Mouse (Mus musculus): ENCODE results near the gene Ddx28. TPM values are rescaled to one million over a fixed set of nuclear protein-coding genes. Genes with fewer than 3 reads are reported as not detected.

The Ddx28 gene
- total and polyA plus RNA-seq, 2 experiments from 2014 or later = 20.2 to 36.7 TPM

DNA sequence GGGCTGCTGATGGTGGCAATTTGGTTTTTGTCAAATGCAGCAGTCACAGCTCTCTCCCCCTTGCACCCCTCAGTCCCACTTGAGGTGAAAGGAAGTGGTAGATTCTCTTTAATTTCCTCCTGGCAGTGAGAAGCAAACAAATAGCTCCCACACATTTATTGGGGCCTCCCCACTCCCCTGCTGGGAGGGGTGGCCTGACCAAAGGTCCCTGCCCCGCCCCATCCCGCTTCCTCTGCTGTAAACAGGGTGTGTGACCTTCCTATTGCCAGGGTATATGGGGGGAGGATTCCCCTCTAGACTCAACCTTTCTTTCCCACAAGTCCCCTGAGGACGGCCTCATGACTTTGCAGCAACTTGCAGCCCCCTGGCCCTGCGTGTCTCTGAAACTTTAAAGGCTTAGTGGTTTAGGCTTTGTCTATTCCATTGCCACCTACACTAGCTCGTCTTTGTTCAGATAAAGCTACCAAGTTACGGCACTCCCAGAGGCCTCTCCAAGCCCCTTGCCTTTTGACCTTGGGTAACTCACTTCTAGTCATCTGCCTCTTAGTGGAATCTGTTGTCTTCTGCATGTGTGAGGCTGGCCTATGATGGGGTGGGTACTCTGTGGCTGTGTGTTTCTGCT is 42.6 kb upstream of the Ddx28 start:
- Histone ChIP-seq H3K4me2 (ENCODE audit: low read depth, low read length) (no peak overlapping the region), H3K9ac (replicated peaks; ENCODE audit: low read length) (no peak overlapping the region), H3K27ac (no peak overlapping the region), H3K4me3 (ENCODE audit: low read length) (no peak overlapping the region), H3K4me1 (ENCODE audit: insufficient read depth, low read length) (no peaks in the 10 kb centered on the region), H3K27me3 (ENCODE audit: insufficient read depth, low read length) (no peaks in the 10 kb centered on the region), H3K36me3 (ENCODE audit: insufficient read depth, low read length) (peaks cover 22% of the 10 kb centered on the region), H3K9me3 (ENCODE audit: low read length) (no peaks in the 10 kb centered on the region)
- TF ChIP-seq CTCF (IDR thresholded peaks at IDR 0.05; ENCODE audit: low read depth) = no peak
- DNase-seq (ENCODE audit: low spot score) = no peak
- WGBS = 79% methylated on average over 6 of the region's 6 CpGs
- no peak for ATAC-seq

DNA sequence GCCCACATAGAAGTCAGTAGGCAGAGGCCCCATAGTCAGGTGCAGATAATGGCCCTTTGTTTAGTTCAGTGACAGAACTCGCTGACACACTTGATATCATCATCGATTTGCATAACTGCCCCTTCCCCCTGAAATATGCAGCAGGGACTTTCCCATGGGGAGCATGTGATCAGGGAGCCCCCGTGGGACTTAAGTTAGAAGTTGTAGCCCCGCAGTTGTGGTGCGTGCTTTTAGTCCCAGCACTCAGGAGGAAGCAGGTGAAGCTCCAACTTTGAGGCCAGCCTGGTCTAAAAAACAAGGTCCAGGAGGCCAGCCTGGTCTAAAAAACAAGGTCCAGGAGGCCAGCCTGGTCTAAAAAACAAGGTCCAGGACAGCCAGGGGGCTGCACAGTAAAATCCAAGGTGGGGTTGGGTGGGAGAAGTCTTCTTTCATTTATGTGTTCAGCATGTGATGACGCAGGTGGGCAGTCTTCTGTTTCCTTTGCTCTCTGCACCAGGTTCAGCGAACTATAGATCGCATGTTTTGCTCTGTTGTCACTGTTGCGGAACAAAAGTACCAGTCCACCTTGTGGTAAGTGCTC is 40.9 kb upstream of the Ddx28 start:
- no peak overlapping the region for H3K27ac ChIP-seq
- no peak for DNase-seq (ENCODE audit: low spot score)
- ATAC-seq = no peak
- no peaks in the 10 kb centered on the region for H3K9me3 ChIP-seq (ENCODE audit: low read length)
- H3K4me1 ChIP-seq (ENCODE audit: insufficient read depth, low read length) = no peaks in the 10 kb centered on the region
- 86% methylated on average over 9 of the region's 9 CpGs for WGBS
- no peak overlapping the region for H3K4me3 ChIP-seq (ENCODE audit: low read length)
- no peak overlapping the region for H3K4me2 ChIP-seq (ENCODE audit: low read depth, low read length)
- H3K9ac ChIP-seq (replicated peaks; ENCODE audit: low read length) = no peak overlapping the region
- no peak for TF ChIP-seq CTCF (IDR thresholded peaks at IDR 0.05; ENCODE audit: low read depth)
- H3K27me3 ChIP-seq (ENCODE audit: insufficient read depth, low read length) = no peaks in the 10 kb centered on the region
- peaks cover 26% of the 10 kb centered on the region for H3K36me3 ChIP-seq (ENCODE audit: insufficient read depth, low read length)

DNA sequence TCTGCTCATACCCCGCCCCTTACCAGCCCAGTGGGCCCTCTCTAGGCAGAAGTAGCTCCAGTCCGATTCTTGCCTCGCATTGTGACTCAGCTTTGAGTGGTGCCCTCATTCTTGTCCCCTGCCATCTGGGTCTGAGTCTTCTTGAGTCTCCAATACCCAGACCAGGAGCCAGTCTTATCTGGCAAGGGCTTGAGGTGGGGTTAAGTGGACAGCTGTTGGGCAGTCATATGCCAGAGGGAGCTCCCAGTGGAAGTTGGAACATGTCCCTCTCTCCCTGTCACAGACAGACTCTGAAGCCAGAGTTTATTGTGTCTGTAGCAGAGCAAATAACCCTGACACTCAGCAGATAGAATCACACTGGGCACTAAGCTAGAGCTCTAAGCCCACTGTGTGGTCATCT is 39.4 kb upstream of the Ddx28 start:
- no peaks in the 10 kb centered on the region for H3K9me3 ChIP-seq (ENCODE audit: low read length)
- TF ChIP-seq CTCF (IDR thresholded peaks at IDR 0.05; ENCODE audit: low read depth) = no peak
- no peak overlapping the region for H3K4me3 ChIP-seq (ENCODE audit: low read length)
- H3K27ac ChIP-seq = no peak overlapping the region
- H3K9ac ChIP-seq (replicated peaks; ENCODE audit: low read length) = no peak overlapping the region
- H3K4me1 ChIP-seq (ENCODE audit: insufficient read depth, low read length) = no peaks in the 10 kb centered on the region
- ATAC-seq (no peak), DNase-seq (ENCODE audit: low spot score) (no peak)
- WGBS = 85% methylated on average over 3 of the region's 3 CpGs
- H3K27me3 ChIP-seq (ENCODE audit: insufficient read depth, low read length) = no peaks in the 10 kb centered on the region
- H3K4me2 ChIP-seq (ENCODE audit: low read depth, low read length) = no peak overlapping the region
- peaks cover 26% of the 10 kb centered on the region for H3K36me3 ChIP-seq (ENCODE audit: insufficient read depth, low read length)

DNA sequence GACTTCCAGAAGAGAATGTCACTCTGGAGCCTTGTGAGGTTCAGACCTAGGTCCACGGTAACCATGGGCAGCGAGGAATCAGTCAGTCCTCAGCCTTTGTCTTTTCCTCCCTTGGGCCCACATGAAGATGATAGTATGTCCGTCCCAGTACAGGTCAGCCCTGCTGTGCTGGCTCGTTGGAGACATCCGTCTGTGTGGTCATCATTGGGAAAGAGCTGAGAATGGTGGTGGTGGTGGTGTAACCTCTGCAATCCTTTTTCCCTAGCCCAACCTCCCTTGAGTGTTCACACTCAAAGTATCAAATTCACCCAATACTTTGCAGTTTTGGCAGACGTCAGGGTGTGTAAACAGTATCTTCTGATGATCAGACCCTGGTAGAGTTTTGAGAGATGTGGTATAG is 38.2 kb upstream of the Ddx28 start:
- Histone ChIP-seq H3K36me3 (ENCODE audit: insufficient read depth, low read length) (peaks cover 28% of the 10 kb centered on the region), H3K9ac (replicated peaks; ENCODE audit: low read length) (no peak overlapping the region), H3K27ac (no peak overlapping the region), H3K27me3 (ENCODE audit: insufficient read depth, low read length) (no peaks in the 10 kb centered on the region), H3K4me3 (ENCODE audit: low read length) (no peak overlapping the region), H3K4me1 (ENCODE audit: insufficient read depth, low read length) (no peaks in the 10 kb centered on the region), H3K9me3 (ENCODE audit: low read length) (no peaks in the 10 kb centered on the region), H3K4me2 (ENCODE audit: low read depth, low read length) (no peak overlapping the region)
- TF ChIP-seq CTCF (IDR thresholded peaks at IDR 0.05; ENCODE audit: low read depth) = no peak
- WGBS = 79% methylated on average over 6 of the region's 6 CpGs
- DNase-seq (ENCODE audit: low spot score) = no peak
- ATAC-seq = no peak

DNA sequence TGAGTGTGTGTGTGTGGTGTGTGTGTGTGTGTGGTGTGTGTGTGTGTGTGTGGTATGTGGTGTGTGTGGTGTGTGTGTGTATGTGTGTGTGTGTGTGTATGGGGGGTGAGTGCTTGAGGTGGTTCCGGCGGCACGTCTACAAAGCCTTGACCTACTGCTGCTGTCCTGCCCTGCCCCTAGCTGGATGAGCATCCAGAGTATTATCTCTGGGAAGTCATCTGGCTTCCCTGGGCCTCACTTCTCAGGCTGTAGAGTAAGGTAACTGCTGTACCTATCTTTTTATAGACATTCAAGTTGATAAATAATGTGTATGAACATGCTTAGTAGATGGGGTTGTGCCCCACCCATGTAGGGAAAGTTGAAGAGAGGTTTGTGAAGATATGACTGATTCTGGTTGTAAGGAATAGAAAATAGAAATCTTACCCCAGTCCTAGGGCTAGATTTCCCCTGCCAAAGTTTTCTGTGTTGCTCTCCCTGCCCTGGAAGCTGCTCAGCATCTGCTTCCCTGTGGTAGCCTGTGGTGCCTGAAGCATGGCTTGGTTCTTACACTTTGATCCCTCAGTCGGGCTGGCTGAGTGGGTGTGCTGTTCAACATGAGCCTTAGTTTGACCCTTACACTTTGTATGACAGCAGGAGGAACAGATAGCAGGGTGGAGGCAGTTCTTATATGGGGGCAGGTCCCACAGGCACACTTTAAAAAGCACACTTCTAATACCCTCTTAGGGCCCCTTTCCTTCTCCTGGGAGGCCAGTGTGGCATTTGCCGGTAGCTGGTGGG is 36.4 kb upstream of the Ddx28 start:
- no peak for ATAC-seq
- no peak for DNase-seq (ENCODE audit: low spot score)
- H3K4me2 ChIP-seq (ENCODE audit: low read depth, low read length) = no peak overlapping the region
- no peak overlapping the region for H3K27ac ChIP-seq
- H3K36me3 ChIP-seq (ENCODE audit: insufficient read depth, low read length) = peaks cover 21% of the 10 kb centered on the region
- WGBS = 83% methylated on average over 5 of the region's 5 CpGs
- H3K4me3 ChIP-seq (ENCODE audit: low read length) = no peak overlapping the region
- no peak for TF ChIP-seq CTCF (IDR thresholded peaks at IDR 0.05; ENCODE audit: low read depth)
- H3K27me3 ChIP-seq (ENCODE audit: insufficient read depth, low read length) = no peaks in the 10 kb centered on the region
- H3K9ac ChIP-seq (replicated peaks; ENCODE audit: low read length) = no peak overlapping the region
- no peaks in the 10 kb centered on the region for H3K9me3 ChIP-seq (ENCODE audit: low read length)
- no peaks in the 10 kb centered on the region for H3K4me1 ChIP-seq (ENCODE audit: insufficient read depth, low read length)

DNA sequence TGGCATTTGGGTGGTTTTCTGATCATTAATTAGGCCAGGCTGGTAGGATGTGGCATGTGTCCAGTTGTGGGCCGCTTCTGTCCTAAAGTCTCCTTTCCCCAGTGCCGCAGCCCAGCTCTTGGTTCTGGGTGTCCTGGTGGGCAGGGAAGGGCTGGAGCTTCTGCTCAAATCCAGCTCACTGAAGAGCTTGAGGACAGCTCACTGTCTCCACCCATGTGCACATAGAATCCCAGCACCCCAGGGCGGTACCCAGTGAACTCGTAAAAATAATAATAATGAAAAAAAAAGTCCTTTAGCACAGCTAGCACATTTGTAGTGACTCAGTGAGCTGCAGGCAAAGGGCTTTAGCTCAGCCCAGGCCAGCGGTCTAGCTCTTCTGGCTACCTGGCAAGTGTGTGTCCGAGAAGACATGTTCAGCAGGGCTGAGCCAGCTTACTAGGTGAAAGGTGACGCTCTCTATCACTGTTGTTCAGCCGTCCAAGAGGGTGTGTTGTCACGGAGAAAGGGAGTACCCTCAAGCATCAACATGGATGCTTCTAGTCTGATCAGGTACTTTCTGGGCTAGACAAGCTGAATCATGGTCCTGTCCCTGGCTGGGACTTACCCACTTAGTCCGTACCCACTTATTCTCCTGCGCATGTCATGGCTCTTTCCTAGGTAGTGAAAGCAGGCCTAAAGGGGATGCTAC is 35.3 kb upstream of the Ddx28 start:
- no peak for ATAC-seq
- Histone ChIP-seq H3K27me3 (ENCODE audit: insufficient read depth, low read length) (no peaks in the 10 kb centered on the region), H3K4me1 (ENCODE audit: insufficient read depth, low read length) (no peaks in the 10 kb centered on the region), H3K4me3 (ENCODE audit: low read length) (no peak overlapping the region), H3K36me3 (ENCODE audit: insufficient read depth, low read length) (peaks cover 18% of the 10 kb centered on the region), H3K4me2 (ENCODE audit: low read depth, low read length) (no peak overlapping the region), H3K9ac (replicated peaks; ENCODE audit: low read length) (no peak overlapping the region), H3K9me3 (ENCODE audit: low read length) (no peaks in the 10 kb centered on the region), H3K27ac (no peak overlapping the region)
- DNase-seq (ENCODE audit: low spot score) = no peak
- 95% methylated on average over 11 of the region's 11 CpGs for WGBS
- no peak for TF ChIP-seq CTCF (IDR thresholded peaks at IDR 0.05; ENCODE audit: low read depth)
